Mouse (Mus musculus) small intestine, adult 2 months (tissue): Measurements from ENCODE around the gene Prr11. TPM values are rescaled to one million over a fixed set of nuclear protein-coding genes. Genes with fewer than 3 reads are reported as not detected.
"Not testable (repeated sequence)": the region's sequence is repeated elsewhere in the genome, so short reads cannot be mapped to it uniquely, and the experiment has no call there.

Source experiments
- H3K27ac ChIP-seq: fragments of 200-500 bp; 2 replicates; pipeline ENCODE4 v1.5.1; 2012; ENCODE audit warnings: low read depth, low read length, control low read depth, inconsistent platforms; ENCODE audit not compliant: insufficient read depth
- H3K27me3 ChIP-seq: fragments of 200-500 bp; 2 replicates; pipeline ENCODE4 v1.6.1; 2012; ENCODE audit warnings: mild to moderate bottlenecking, moderate library complexity, low read length, inconsistent platforms; ENCODE audit not compliant: control insufficient read depth, insufficient read depth
- H3K36me3 ChIP-seq: fragments of 200-500 bp; 2 replicates; pipeline ENCODE4 v1.6.1; 2012; ENCODE audit warnings: mild to moderate bottlenecking, low read length, control low read depth, inconsistent platforms; ENCODE audit not compliant: control insufficient read depth, insufficient read depth
- H3K4me1 ChIP-seq: fragments of 200-500 bp; 2 replicates; pipeline ENCODE4 v1.6.1; 2012; ENCODE audit warnings: low read length, inconsistent platforms, mixed read lengths; ENCODE audit not compliant: control insufficient read depth, insufficient read depth, insufficient read length
- H3K4me3 ChIP-seq: fragments of 200-500 bp; 2 replicates; pipeline ENCODE4 v1.5.1; 2012; ENCODE audit warnings: low read depth, mild to moderate bottlenecking, control low read depth, inconsistent platforms, low read length, moderate library complexity
- CTCF ChIP-seq: fragments of 200-500 bp; IDR thresholded peaks from 2 replicates; pipeline ENCODE4 v1.5.1; 2012; ENCODE audit warnings: low read depth, mild to moderate bottlenecking, control low read depth, inconsistent platforms, low read length, moderate library complexity, mixed read lengths; ENCODE audit not compliant: insufficient replicate concordance, insufficient read length; ENCODE audit errors: extremely low read depth
- POLR2A ChIP-seq: fragments of 200-500 bp; IDR thresholded peaks from 2 replicates; pipeline ENCODE4 v1.6.1; 2012; ENCODE audit warnings: low read depth, mild to moderate bottlenecking, control low read depth, inconsistent platforms, low read length, moderate library complexity
- WGBS: fragments of 180-500 bp; shearing (Covaris S2); methylation state at CpG from one replicate; pipeline ENCODE4 v1.1.7; 2018; 5-methylcytosine and 5-hydroxymethylcytosine counted together
- polyA plus RNA-seq: library from polyadenylated mRNA; depleted of rRNA; stranded (reverse); fragments of >200 nt; gene quantifications from 2 replicates; pipeline ENCODE4 v1.2.3, GENCODE M21; 2012

Prr11 gene
- polyA plus RNA-seq, 1 experiment, result 0.42 TPM

DNA sequence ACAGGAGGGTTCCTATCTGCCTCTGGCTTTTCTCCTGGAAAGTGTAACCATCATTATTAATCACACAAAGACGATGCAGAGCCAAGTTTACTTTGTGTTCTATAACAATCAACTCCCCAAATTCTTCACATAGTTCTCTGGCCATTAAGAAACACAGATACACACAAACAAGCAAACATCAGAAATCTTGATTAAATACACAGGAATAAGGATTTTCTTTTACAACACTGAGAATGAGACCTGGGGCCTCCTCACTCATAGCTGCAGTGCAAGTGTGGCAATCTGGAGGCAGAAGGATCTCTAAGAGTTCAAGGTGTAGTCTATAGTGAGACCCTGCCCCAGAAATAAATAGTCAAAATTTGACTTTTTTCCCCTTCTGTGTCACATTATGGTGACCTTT, 24.8 kb downstream of the Prr11 start:
- peaks cover 12% of the 10 kb centered on the region; the same call in 1 of the 2 replicates for H3K4me1 ChIP-seq
- H3K36me3 ChIP-seq, result peaks cover 36% of the 10 kb centered on the region
- H3K27me3 ChIP-seq, result no peaks in the 10 kb centered on the region
- H3K4me3 ChIP-seq, result no peak overlapping the region
- TF ChIP-seq CTCF, result no peak
- TF ChIP-seq POLR2A, result no peak
- H3K27ac ChIP-seq, result no peak overlapping the region
- WGBS, result 50% methylated on average over 1 of the region's 1 CpGs

DNA sequence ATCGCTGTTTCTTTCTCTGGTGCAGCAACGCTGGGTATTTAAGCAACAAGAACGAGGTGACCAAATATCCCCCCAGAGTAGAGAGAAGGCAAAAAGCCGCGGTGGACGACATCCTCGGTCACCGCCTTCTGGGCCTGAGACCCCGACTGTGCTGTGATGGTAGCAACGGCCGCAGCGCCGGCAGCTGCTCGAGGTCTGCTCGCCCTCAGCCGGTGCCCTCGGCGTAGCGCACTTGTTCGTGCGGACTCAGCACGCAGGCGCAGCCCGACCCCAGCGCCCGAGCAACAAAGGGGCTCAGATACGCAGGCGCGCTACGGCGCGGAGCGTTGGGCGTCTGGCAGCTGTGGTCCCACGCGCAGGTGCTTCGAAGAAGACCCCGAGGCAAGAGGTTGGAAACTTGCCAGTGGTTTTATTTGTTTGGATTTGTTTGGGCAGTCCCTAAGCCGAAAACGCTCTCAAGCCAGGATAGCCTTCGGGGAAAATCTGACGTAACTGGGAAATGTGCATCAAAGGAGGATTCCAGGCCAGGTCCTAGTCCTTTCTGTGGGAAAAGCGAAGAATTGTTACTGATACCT, 34.6 kb downstream of the Prr11 start, which contains the start of gene Gdpd1:
Gdpd1 (minus strand) TSS at position 197 of the 575 bp plus-strand sequence.
- Histone ChIP-seq H3K4me1 (peaks cover 12% of the 10 kb centered on the region), H3K36me3 (peaks cover 11% of the 10 kb centered on the region), H3K27me3 (no peaks in the 10 kb centered on the region), H3K4me3 (peak within 1 kb of the TSS; percentile 70), H3K27ac (peak within 1 kb of the TSS; percentile 29)
- under 1% methylated on average over 43 of the region's 43 CpGs for WGBS
- peak; percentile 26; the same call in 1 of the 2 replicates for TF ChIP-seq CTCF
- peak; percentile 91 for TF ChIP-seq POLR2A

DNA sequence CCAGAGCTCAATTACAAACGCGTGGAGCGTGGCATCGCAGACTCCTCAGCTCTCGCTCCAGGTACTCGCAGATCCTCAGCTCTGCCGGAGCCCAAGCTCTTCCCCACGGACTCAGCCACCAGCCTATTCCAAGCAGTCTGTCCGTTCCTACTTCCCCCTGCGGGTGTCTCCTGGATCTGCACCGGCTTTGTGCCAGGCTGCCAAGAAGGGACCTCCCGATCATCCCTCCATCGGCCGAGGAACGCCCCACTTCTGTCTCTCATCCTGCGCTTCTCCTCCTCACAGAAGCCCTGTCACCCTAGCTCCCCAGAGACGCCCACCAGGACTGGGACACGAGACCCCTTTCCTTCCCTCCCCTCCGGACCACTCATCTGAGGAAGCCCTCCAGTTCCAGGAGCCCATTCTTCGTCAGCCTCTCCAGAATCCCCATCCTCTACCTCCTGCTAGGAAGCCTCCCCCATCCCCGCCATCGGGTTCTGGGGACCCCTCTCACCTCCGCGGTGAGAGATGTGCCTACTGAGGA, 35.1 kb downstream of the Prr11 start:
- WGBS, result 3% methylated on average over 24 of the region's 24 CpGs
- H3K4me1 ChIP-seq, result peaks cover 12% of the 10 kb centered on the region
- peak overlapping the region; percentile 70 for H3K4me3 ChIP-seq
- TF ChIP-seq CTCF (peak; percentile 67; the same call in 1 of the 2 replicates), POLR2A (peak; percentile 43; the same call in 1 of the 2 replicates)
- H3K36me3 ChIP-seq, result peaks cover 11% of the 10 kb centered on the region
- peak overlapping the region; percentile 29 for H3K27ac ChIP-seq
- no peaks in the 10 kb centered on the region for H3K27me3 ChIP-seq

DNA sequence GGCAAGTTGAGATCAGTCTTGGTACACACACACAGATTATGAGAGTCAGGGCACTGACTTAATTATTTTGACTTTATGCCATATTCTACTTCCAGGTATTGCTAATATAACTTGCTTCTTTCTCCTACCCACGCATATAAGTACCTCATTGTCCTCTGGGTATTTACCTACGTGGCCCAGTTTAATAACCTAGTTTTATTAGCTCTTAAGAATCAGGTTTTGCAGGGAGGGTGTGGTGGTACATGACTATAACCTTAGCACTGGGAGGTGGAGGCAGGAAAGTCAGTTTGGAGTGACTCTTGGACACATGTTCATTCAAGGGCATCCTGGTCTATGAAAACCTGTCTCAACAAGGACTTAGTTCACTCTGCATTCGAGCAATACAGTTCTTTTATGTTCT, 46.4 kb downstream of the Prr11 start:
- TF ChIP-seq POLR2A, result no peak
- no peak for TF ChIP-seq CTCF
- H3K4me3 ChIP-seq, result no peak overlapping the region
- H3K27ac ChIP-seq, result peak overlapping the region; percentile 53
- H3K36me3 ChIP-seq, result peaks cover 31% of the 10 kb centered on the region
- WGBS, result 33% methylated on average over 3 of the region's 3 CpGs
- H3K27me3 ChIP-seq, result no peaks in the 10 kb centered on the region
- no peaks in the 10 kb centered on the region for H3K4me1 ChIP-seq

DNA sequence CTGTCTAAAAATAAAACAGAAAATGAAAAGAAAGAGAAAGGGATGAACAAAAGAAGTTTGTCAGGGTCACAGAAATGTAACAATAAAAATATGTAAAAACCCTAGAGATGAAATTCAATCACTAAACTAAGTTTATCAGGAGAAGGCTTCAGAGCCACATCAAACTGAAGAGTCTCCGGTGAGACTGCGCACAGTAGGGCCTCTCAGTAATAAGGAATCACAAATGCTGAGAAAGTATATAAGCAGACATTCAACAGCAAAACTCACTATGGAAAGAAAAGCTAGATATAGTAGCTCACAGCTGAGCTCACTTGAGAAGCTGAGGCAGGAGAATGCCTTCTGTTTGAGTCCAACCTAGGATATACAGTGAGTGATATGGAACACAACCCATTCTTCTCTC, 48.1 kb downstream of the Prr11 start:
- peaks cover 44% of the 10 kb centered on the region for H3K36me3 ChIP-seq
- no peak overlapping the region for H3K27ac ChIP-seq
- no peaks in the 10 kb centered on the region for H3K27me3 ChIP-seq
- no peak for TF ChIP-seq POLR2A
- no peak for TF ChIP-seq CTCF
- H3K4me1 ChIP-seq, result no peaks in the 10 kb centered on the region
- 97% methylated on average over 2 of the region's 2 CpGs for WGBS
- no peak overlapping the region for H3K4me3 ChIP-seq

DNA sequence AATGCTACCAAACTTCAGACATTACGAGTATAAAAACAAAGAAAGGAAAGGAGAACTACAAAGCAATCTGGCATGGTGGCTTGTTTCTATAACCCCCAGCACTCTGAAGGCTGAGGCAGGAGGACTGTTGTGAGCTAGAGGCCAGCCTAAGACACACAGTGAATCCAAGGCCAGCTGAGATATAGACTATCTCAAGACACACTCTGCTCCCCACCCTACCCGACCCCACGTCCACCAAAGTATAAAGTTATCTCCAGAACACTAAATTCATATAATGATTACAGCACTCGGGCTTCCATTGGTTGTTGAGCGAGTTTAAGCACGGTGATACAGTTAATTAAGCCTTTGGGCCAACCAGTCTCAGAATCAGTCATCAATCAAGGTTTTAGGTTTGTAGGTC, 52.2 kb downstream of the Prr11 start:
- TF ChIP-seq CTCF (no peak), POLR2A (no peak)
- no peak overlapping the region for H3K27ac ChIP-seq
- H3K4me1 ChIP-seq, result no peaks in the 10 kb centered on the region
- H3K4me3 ChIP-seq, result no peak overlapping the region
- WGBS, result 57% methylated on average over 6 of the region's 6 CpGs
- H3K36me3 ChIP-seq, result peaks cover 62% of the 10 kb centered on the region
- no peaks in the 10 kb centered on the region for H3K27me3 ChIP-seq

DNA sequence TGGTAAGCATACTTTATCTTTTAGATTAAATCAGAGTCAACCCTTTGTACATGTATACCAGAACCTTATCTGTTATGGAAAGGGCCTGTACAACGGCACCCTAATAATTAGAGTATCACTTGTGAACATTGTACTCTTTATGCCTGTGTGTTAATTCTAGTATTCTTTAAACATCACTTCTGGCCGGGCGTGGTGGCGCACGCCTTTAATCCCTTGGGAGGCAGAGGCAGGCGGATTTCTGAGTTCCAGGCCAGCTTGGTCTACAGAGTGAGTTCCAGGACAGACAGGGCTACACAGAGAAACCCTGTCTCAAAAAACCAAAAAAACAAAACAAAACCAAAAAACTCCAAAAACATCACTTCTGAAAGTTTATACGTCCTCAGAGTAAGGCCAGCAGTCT, 59.6 kb downstream of the Prr11 start:
- H3K4me3 ChIP-seq, H3K27me3 ChIP-seq: not testable (repeated sequence)
- Histone ChIP-seq H3K4me1 (peaks cover 25% of the 10 kb centered on the region), H3K36me3 (peaks cover 43% of the 10 kb centered on the region), H3K27ac (peak overlapping the region; percentile 81)
- 49% methylated on average over 7 of the region's 7 CpGs for WGBS
